Mouse (Mus musculus) lung, adult 18-20 months (tissue): Measurements from ENCODE around the gene Foxo3.
A peak's percentile ranks its signal among the peaks of the same experiment; 100 is the strongest.

Experiments used
- DNase-seq, 2 experiments: peaks; one replicate each; pipeline ENCODE4 v3.0.0; 2022; ENCODE audit warnings: mixed read lengths in 2 of 2

The Foxo3 gene

GRCm38 (mm10) chr10:42221996-42222395 lies 54.6 kb downstream of the Foxo3 start:
- DNase-seq: no peak

- DNase-seq: no peak
Observed at GRCm38 (mm10) chr10:42221136-42221891, 55.2 kb downstream of the Foxo3 start.

DNA sequence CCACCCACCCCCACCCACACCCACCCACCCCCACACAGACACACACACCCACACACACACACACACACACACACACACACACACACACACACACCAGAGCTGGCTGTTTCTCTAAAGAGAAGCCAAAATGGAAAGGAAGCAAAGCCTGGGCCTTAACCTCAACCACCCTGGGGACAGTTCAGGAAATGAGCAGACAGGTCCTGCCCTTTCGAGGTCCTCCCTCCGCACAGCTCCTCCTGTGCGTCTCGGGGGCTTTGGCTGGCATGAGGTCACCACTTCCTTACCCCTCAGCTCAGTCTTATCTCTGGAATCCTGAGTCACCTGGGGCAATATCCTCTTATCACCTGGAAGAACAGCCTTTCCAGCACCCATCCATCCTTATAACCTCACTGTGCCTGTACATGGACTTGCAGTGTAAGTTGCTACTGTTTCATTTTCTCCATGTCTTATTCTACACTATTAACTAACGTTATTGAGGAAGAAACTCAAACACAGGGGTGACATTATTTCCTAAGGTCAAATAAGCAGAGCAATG lies 56.1 kb downstream of the Foxo3 start:
- no peak for DNase-seq

DNA sequence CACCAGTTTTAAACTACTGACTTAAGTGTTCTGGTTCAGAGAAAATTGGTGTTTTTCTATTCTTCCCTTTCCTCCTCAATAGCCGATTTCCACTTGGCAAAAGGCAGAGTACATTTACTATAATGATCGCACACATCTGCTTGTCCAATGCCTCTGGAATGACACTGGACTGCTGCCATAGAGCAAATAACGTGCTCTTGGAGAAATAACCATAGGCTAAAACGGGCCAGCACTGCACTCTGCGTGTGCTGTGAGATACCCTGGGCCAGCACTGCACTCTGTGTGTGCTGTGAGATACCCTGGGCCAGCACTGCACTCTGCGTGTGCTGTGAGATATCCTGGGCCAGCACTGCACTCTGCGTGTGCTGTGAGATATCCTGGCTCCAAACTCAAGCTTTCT lies 65.1 kb downstream of the Foxo3 start:
- no peak for DNase-seq

DNA sequence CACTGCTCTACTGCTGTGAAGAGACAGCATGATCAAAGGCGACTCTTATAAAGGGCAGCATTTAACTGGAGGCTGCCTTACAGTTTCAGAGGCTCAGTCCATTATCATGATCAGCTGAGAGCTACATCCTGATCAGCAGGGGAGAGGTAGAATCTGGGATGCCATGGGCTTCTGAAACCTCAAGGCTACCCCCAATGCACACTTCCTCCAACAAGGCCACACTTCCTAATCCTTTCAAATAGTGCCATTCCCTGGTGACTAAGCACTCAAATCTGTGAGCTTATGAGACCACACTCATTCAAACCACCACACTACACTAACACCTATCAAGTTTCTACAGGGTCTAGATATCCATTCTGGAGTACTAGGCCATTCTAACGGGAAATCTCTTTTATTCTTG lies 65.9 kb downstream of the Foxo3 start:
- no peak for DNase-seq

- DNase-seq: no peak
Observed at GRCm38 (mm10) chr10:42209809-42210208, 66.7 kb downstream of the Foxo3 start.

DNA sequence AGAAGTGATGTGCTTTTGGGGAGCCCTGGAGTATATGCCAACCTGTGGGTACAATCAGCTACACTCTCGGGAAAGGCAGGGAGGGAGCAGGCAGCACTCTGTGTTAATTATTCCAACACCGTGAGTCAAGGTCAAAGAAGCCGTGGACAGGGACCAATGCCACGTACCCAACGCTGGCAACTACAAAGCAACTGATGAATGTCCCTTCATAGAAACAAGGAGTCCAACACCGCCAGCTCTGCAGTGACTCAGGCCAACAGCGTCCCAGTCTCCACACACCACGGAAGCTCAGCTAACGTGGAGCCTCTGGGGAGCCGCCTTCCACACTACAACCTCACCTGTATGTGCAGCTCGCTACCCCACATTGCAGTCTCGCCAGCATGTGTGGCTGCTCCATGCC lies 68.9 kb downstream of the Foxo3 start:
- no peak for DNase-seq

DNA sequence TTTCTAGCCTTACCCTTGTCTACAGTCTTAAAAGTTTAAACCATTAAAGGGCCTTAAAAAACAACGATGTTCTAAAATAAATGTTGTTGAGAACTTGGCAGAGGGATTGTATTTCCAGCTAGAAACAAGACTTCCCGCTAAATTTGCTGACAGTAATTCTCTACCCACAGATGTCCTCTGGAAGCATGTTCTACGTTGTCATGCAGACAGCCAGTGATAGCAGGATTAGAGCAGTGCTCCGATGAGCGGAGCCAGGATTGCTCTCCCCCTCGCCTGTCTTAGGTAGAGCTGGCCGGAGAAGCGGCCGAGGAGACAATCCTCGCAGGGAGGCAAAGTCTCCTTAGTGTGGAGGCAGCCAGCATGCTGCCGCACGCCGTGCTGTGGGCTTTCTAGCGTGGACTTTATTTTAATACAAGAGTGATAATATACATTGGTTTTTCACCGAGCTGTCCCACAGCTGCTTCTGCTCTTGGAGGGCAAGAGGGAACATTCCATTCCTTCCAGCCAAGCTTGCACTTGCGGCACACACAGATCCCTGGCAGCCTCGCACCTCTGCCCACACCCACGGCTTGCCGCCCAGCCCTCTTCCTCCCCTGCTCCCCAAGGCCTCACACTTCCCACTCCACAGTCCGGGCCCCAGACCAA lies 71.7 kb downstream of the Foxo3 start:
- peak; percentile 57 to 74 for DNase-seq

DNA sequence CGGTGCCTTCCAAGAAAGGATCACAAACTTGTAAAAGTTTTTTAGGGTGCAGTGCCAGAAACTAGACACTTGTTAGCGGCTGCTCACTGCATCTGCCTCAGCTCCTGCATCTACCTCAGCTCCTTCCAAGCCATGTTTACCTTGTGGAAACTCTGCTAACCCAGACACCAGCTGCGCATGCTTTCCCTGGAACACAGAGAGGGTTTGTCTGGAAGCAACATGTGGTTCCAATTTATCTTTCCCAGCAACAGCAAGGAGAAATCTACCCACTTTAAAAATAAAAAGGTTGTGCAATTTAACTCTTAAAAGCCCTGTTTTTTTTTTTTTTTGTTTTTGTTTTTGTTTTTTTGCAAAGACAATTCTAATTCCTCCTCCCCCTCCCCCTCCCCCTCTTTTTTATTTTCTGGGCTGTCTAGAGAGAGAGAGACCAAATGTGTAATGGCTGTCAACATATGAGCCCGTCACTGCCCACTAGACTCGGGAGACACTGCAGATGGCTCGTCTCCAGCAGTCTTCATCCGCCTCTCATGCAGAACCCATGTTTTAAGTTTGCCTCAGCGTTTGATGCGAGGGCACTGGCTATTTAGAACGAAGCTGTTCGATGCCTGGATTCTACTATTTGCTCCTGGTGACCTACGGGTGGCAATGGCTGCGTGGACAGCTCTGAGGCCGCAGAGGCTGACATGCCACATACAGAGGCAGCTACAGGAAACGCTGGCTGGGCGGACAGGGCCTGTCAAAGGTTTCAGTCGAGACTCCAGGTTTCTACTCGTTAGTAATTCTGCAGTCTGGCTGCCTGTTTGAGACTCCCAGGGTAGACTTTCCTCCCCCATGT lies 73.0 kb downstream of the Foxo3 start:
- no peak for DNase-seq

DNA sequence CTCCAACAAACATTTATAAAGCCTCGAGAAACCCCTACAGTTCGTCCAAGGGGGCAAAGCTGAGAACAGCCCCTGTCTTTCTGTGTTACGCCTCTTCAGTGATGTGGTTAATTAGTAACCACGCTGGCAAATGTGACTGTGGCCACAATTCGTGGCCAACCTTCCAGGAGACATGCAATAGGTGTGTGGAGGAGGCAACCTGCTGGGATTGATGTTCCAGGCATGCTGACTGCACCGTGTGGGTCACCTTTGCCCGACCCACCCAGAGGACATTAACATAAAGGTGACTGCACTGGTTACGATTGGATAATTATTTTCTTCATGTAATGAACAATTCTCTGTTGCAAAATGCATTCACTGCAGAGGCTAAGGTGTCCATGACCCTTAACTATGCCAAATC lies 74.0 kb downstream of the Foxo3 start:
- DNase-seq: no peak

DNA sequence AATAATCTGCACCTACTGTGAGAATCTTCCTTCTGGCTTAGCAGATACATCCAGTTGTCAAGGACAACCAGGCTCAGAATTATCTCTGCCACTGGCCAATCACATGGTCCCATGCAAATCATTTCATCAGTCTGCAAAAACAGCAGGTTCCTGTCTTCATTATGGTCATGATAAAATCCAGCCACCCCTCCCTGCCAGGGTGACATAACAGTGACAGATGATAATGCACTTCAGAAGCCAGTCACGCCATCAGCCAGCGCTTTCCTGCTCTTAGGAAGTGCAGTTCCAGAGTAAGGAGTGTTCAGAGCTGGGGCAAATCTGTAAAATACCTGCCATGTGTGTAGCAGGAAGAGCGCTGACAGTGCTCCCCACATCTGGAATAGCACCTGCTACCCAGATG lies 77.1 kb downstream of the Foxo3 start:
- DNase-seq: no peak

- DNase-seq: no peak
Observed at GRCm38 (mm10) chr10:42198682-42199081, 77.9 kb downstream of the Foxo3 start.

DNA sequence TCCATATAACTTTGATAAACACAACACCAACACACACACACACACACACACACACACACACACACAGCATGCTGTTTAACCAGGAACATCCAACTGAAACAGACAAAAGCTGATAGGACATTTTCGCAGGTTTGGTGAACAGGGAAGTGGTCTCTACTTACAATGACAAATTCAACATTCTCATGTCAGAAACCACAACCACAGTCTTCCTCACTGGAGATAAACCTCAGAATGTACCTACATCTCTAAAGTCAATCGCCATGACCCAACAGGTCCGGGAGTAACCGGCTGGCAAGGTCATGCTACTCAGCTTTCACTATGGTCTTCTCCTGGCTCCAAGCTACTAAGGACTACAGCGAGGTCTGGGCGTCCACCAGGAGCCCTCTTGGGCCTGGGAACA lies 81.8 kb downstream of the Foxo3 start:
- DNase-seq: no peak

DNA sequence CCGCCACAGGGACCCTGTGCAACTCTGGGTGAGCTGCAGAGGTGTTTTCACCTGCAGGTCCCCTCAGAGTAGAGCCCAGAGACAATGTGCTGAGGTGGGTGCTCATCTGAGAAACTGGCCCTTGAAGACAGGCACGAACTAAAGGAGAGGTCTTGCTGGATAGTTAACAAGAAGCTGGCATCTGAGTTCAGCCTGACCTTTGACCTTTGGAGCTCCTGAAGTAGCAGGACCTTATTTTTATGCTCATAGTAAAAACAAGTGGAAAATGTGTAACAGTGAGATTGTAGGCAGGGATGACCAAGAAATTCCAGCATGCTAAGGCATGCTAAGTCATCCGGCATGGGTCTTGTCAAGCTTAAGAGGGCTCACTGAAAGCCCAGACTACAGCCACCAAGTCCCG lies 82.6 kb downstream of the Foxo3 start:
- DNase-seq: no peak

DNA sequence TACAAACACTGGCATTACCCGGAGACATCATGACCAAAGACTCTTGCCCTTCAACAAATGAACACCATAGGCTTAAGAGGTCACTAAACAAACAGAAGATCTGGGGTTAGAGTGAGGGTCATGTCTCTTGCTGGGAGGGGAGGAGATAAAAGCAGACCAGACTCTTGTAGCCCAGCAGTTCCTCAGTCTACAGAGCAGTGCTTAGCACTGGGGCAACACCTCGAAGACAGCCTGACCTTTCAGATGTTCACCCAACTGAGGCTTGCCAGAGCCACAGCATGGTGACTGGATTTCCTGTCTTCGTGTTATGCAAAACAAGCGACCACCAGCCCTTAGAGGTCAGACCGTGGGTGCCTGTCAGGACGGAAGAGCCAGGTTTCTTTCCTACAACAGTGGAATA lies 83.6 kb downstream of the Foxo3 start:
- no peak for DNase-seq

GRCm38 (mm10) chr10:42189674-42190434 lies 86.7 kb downstream of the Foxo3 start:
- DNase-seq: no peak

DNA sequence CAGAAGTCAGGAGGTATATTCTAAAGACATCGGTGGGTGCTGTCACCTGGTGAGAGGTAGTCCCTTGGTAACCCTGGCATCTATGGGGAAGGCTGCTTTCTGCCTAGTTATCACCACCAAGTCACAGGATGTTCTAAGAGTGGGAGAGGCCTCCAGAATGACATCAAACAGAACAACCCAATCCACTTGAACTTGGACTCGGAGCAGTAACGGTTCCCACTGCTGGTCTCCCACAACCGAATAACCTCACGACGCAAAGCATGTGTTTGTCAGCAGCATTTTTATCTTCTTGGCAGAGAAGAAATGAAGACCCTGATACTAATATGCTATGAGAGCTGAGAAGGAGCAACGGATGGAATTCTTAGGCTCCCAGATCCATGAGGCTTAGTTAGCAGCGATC lies 87.5 kb downstream of the Foxo3 start:
- DNase-seq: no peak

- DNase-seq: no peak
Observed at GRCm38 (mm10) chr10:42188091-42188490, 88.5 kb downstream of the Foxo3 start.

GRCm38 (mm10) chr10:42186941-42187401 lies 89.6 kb downstream of the Foxo3 start:
- DNase-seq: no peak

DNA sequence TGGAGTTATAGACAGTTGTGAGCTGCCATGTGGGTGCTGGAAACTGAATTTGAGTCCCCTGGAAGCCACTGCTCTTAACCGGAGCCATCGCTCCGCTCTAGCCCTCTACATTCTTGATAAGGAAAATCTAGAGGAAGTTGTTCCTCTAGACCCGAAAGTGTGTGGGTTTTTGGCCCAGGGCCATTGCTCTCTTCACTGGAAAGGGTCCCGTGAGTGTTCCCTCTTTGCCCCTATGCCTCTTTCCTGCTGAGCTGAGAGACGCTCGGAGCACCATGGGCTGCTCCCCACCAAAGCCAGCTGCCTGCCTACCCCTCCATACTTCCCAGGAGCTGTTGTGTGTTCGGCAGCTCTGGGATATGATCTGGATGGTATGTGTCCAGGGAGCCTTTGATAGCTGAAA lies 96.2 kb downstream of the Foxo3 start:
- no peak for DNase-seq

DNA sequence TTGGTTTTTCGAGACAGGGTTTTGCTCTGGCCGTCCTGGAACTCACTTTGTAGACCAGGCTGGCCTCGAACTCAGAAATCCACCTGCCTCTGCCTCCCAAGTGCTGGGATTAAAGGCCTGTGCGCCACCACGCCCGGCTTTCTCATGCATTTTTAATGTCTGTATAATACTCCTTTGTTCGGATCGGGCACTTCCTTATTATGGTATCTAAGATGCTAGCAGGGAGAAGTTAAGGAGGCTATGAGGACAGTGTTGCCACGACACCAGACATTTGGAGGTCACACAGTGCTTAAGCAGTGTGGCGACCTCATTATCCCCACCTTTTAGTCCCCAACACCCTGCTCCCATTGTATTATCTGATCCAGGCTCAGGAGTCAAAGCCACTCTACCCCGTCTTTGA lies 97.8 kb downstream of the Foxo3 start:
- no peak for DNase-seq
